Mouse (Mus musculus): Measurements from ENCODE around the gene Pltp.

Pltp gene

DNA sequence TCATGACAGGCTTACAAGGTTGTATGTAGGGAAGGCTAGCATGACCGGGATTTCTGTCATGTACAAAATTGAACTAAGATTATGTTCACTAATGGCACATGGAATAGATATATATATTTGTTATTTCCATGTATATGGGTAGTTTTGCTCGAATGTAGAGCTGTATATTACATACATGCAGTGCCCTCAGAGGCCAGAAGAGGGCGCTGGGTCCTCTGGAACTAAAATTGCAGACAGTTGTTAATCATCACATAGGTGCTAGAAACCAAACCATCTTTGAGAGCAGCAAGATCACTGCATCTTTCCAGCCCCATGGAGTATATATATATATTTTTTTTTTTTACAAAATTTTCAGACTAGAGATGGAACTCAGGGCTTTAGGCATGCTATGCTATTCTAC, 11.7 kb downstream of the Pltp start:
- DNase-seq (ENCODE audit: low read depth), result peak; percentile 63

GRCm38 (mm10) chr2:164835164-164835563, 22.3 kb downstream of the Pltp start:
- no peak for DNase-seq (ENCODE audit: low read depth)

DNA sequence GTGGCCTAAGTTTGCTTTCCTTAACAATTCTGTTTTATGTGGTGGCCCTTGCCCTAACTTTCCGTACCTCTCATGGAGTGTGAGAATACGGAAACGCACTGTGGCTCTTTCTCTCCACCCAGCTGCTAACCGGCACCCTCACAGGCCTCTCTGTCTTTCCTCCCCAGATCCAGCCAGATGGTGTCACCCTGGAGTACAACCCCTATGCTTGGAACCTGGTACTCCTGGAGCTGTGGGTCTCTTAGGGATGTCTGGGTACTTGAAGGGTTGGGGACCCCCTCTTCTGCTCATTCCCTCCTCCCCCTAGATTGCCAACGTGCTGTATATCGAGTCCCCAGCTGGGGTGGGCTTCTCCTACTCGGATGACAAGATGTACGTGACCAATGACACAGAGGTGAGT, 23.0 kb downstream of the Pltp start:
- peak; percentile 47 for DNase-seq (ENCODE audit: low read depth)

DNA sequence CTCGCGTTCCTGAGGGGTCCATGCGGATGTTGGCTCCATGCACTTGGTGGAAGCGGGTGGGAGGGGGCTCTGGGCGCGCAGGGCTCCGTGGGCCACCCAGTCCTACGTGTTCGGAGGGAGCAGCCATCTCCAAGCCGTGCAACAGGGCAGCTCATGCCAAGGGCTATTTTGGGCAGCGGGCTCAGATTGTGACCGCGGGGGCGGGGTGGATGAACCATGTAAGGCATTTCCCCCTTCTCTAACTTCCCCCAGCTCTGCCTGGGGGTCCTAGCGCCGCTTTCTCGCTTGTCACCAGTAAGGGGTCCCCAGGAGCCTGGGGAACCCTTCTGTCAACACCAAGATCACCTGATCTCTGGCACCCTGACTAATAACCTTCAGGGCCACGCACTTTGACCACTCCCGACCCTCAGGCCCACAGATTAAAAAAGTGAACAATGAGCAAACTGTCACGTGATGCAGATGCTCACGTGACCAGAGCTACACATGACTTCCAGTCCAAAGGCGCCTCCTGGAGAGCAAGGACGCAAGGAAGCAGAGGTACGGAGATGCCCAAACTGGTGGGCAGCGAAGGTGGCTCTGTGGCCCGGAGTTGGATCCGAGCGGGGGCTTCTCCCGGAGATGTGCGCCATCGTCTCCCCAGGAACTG, 24.1 kb downstream of the Pltp start, which contains the start of gene Neurl2:
Gene Neurl2 (minus strand): TSS at position 143 of the 646 bp plus-strand sequence.
- peak; percentile 94 for DNase-seq (ENCODE audit: low read depth)

- DNase-seq (ENCODE audit: low read depth), result peak; percentile 87
These were observed 24.7 kb downstream of the Pltp start, which contains the start of gene Ctsa for GRCm38 (mm10) chr2:164832748-164833301. Ctsa (plus strand) TSS chr2:164832873.

GRCm38 (mm10) chr2:164832032-164832747, 25.3 kb downstream of the Pltp start:
- no peak for DNase-seq (ENCODE audit: low read depth)

DNA sequence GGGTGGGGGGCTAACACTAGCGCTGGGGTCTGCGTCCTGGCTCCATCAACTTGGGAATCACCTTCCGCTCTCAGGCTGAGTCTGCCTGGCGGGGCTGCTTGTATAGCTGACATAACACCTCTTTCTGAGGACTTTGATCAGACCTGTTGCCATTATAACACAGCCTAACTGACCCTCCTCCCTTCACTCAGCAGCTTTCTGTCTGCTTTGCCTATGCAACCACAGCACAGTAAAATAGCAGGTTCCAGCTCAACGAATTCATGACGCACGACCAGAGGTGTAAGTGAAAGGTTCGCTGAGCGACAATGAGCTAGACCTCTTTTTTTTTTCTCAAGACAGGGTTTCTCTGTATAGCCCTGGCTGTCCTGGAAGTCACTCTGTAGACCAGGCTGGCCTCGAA, 26.5 kb downstream of the Pltp start:
- no peak for DNase-seq (ENCODE audit: low read depth)

GRCm38 (mm10) chr2:164829090-164829489, 28.4 kb downstream of the Pltp start:
- DNase-seq (ENCODE audit: low read depth), result no peak

- no peak for DNase-seq (ENCODE audit: low read depth)
These were observed 29.1 kb downstream of the Pltp start, which contains the start of gene Spata25 for GRCm38 (mm10) chr2:164828437-164828836. Spata25 (minus strand) TSS chr2:164828537.

DNA sequence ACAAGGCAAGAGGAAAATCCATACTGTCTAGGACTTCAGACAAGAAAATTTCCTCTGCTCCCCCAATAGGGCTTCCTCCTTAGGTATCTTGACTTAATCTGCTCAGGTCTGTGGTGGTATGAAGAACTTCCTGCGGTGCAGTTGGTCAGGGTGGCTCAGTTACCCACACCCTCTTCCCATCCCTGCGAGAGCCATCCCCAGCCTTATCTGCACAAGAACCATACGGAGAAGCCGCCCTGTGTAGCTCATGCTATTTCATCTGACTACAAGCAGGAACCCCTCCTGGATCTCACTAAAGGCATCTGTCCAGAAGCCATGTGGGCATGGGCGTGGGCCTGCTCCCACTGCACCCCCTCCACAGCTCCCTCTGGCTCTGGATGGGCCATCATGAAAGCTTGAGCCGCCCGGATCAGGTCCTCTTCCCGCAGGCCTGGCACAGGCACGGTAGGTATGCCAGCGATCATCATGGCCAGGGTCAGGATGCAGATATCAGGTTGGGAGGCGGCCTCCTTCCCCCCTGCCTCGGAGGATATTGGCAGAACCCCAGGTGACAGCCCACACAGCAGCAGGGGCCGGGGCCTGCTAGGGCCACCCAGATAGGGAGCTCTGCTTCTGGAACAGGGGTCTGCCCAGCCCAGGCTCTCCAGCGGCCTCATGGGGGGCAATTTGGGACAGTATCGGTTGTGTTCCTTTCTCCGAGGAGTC, 30.2 kb downstream of the Pltp start:
- DNase-seq (ENCODE audit: low read depth), result no peak

- DNase-seq (ENCODE audit: low read depth), result no peak
These were observed 32.0 kb downstream of the Pltp start for GRCm38 (mm10) chr2:164825521-164825920.

DNA sequence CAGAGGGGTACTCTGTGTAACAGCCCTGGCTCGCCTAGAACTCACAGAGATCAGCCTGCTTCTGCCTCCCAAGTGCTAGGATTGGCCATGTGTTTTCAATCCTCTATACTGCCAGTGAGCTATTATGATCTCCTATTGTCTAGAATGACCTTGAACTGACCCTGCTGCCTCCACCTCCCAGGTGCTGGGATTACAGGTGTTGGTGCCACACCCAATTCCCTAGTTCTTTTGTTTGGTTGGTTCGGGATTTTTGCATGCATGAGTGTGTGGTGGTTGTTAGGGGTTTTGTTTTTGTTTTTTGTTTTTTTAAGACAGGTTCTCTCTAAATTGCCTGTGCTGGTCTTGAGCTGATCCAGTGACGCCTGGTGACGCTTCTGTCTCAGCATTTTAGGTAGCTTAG, 33.5 kb downstream of the Pltp start:
- DNase-seq (ENCODE audit: low read depth), result no peak

- no peak for DNase-seq (ENCODE audit: low read depth)
These were observed 34.3 kb downstream of the Pltp start for GRCm38 (mm10) chr2:164823181-164823585.

GRCm38 (mm10) chr2:164822636-164823165, 34.8 kb downstream of the Pltp start, which contains the start of gene Zswim1:
Zswim1 (plus strand) TSS chr2:164822686.
- peak; percentile 99 for DNase-seq (ENCODE audit: low read depth)

GRCm38 (mm10) chr2:164821060-164821459, 36.5 kb downstream of the Pltp start:
- no peak for DNase-seq (ENCODE audit: low read depth)

DNA sequence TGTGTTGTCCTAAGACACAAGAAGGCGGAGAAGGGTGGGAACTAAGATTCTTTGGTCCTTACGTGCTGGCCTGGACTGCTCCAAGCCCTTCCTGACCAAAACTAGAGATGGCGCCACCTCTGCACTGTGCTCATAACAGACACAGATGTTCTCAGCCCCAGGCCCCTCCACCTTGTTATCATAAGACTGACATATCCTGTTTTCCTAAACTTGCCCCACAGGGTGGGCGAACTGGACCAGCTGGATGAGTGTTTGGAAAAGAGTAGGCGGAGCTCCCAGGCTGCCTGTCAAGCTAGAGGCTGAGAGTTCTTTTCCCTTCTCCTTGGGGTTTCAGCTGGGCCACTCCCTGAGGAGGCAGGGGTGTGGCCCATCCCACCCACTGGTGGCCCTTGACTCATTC, 39.8 kb downstream of the Pltp start:
- no peak for DNase-seq (ENCODE audit: low read depth)

- DNase-seq (ENCODE audit: low read depth), result no peak
These were observed 40.3 kb downstream of the Pltp start for GRCm38 (mm10) chr2:164817206-164817605.

DNA sequence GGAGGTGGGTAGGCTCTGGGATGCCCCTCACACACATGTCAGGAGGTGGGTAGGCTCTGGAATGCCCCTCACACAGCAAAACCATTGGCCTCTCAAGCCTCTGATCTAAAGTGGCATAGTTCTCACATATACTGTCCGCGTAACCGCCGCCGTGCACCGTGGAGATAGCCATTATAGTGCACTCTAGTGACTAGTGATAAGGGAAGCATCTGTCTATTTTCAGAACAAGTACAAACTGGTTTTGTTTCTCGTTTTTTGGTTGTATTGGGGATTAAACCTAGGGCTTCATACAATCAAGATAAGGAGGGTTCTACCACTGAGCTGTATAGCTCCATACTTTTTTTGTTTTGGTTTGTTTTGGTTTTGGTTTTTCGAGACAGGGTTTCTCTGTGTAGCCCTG, 41.7 kb downstream of the Pltp start:
- DNase-seq (ENCODE audit: low read depth), result no peak

DNA sequence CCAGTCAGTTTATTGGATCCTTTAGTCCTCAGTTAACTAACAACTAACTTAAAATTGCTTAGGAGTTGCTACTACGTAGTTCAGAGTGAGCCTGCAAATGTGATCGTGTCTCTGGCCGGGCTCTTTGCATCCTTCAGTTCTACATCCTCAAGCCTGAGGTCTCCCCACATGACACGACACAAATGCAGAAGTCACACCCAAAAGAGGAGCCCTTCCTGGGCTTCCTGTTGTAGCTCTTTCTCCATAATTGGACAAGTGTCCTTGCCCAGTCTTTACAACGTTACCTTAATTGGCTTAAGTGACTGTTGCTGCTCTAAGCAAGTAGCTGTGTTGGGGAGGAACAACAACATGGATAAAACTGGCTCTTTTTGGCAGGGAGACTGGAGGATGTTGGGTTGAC, 42.2 kb downstream of the Pltp start:
- DNase-seq (ENCODE audit: low read depth), result no peak

DNA sequence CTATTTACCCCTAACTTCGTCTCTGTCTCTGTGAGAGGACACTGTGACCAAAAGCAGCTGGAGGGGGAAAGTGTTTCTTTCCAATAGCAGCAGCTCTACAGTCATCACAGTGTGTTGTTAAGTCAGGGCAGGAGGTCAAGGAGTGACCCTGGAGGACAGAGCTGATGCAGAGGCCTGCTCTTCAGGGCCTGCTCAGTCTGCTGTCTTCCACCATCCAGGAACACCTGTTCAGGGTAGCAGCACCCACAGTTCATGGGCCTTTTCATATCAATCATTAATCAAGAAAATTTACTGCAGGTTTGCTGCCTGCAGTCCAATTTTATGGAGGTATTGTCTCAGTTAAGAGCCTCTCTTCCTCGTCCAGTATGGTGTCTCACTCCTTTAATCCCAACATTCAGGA, 44.0 kb downstream of the Pltp start:
- DNase-seq (ENCODE audit: low read depth), result no peak

DNA sequence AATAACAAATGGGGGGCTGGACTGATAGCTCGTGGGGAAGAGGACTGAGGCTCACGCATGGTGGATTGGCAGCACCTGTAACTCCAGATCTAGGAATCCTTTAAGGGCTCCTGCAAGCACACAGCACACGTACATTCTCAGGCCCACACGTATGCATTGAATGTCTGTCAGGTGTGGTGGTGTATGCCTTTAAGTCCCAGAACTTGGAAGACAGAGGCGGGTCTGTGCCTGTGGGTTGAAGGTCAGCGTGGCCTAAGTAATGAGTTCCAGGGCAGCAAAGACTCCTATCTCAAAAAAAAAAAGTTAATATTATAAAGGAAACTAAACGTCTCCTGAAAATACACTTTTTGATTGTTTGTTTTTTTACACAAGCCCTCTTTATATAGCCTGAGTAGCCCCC, 50.9 kb downstream of the Pltp start:
- DNase-seq (ENCODE audit: low read depth), result no peak

GRCm38 (mm10) chr2:164805332-164805718, 52.2 kb downstream of the Pltp start:
- DNase-seq (ENCODE audit: low read depth), result no peak
